Comparison of ENCODE assay signal across 23 mouse cellular contexts in genomic region chr6:143163956-143164905, GRCm38 (mm10). TPM values are rescaled to one million over a fixed set of nuclear protein-coding genes. Genes with fewer than 3 reads are reported as not detected.
DNase-seq lines count a peak whose midpoint lies in the region; ATAC-seq and TF ChIP-seq lines count a peak whose summit lies in the region.
"Had no signal": no experiment of that assay in that cellular context is flagged by ENCODE, and none has a peak within 500 bp of the region (broad histone marks: within the 10 kb centered on the region; RNA-seq: fewer than 3 reads in every experiment).

No protein-coding gene starts in this region.

- H3K36me3 ChIP-seq in ES-Bruce4 (ENCODE audit: control insufficient read depth, insufficient read depth, low read length, poor library complexity, severe bottlenecking) (peaks cover 2% of the 10 kb centered on the region), MEL (ENCODE audit: control insufficient read depth in 1 of 2, insufficient read depth in 2 of 2, low read length in 2 of 2) (peaks cover under 1 to 22% of the 10 kb centered on the region in 2 experiments; a peak in 2 of 4 replicates)
- no peaks in the 10 kb centered on the region for H3K36me3 ChIP-seq in liver, postnatal 0 days (replicated peaks; ENCODE audit: insufficient read depth, low read length)
- H3K36me3 ChIP-seq: embryonic facial prominence, embryonic 15.5 days; limb, embryonic 10.5 days; neural tube, embryonic 12.5 days; stomach, embryonic 15.5 days had no signal

- ATAC-seq in liver, postnatal 0 days: no peak
- ATAC-seq: forebrain, embryonic 16.5 days; intestine, embryonic 16.5 days had no signal

- TF ChIP-seq CTCF in ES-Bruce4 (IDR thresholded peaks at IDR 0.05; ENCODE audit: low read depth, low read length) (no peak), MEL (IDR thresholded peaks at IDR 0.05 in 2 of 3, conservative IDR thresholded peaks at IDR 0.05 in 1 of 3; ENCODE audit: control insufficient read depth in 1 of 3, insufficient read depth in 1 of 3, low read depth in 2 of 3, low read length in 3 of 3, poor library complexity in 1 of 3, severe bottlenecking in 1 of 3) (no peak)
- TF ChIP-seq CTCF in liver, postnatal 0 days (IDR thresholded peaks at IDR 0.05; ENCODE audit: low read depth): no peak

- 51% methylated on average over 15 of the region's 15 CpGs for WGBS in liver, postnatal 0 days (ENCODE audit: insufficient replicate concordance)

- H3K4me1 ChIP-seq in ES-Bruce4 (ENCODE audit: control insufficient read depth, insufficient read depth, low read length) (peaks cover 1% of the 10 kb centered on the region), MEL (ENCODE audit: control insufficient read depth in 1 of 2, insufficient read depth in 2 of 2, low read length in 2 of 2) (peaks cover 11 to 23% of the 10 kb centered on the region in 2 experiments)
- H3K4me1 ChIP-seq in liver, postnatal 0 days (ENCODE audit: insufficient read depth): peaks cover 20% of the 10 kb centered on the region

- peak overlapping the region; percentile 27; the same call in 1 of the 2 replicates for H3K4me2 ChIP-seq in liver, postnatal 0 days (ENCODE audit: low read depth, low read length)
- H3K4me2 ChIP-seq: embryonic facial prominence, embryonic 15.5 days; hindbrain, embryonic 14.5 days; neural tube, embryonic 12.5 days; stomach, embryonic 15.5 days had no signal

- no peak for TF ChIP-seq POLR2A in ES-Bruce4 (IDR thresholded peaks at IDR 0.05; ENCODE audit: insufficient read depth, low read length)
- 0 out of 4 replicates have a peak, but pooled peaks of 1 of the 2 experiments have one; percentile 37 for TF ChIP-seq POLR2A in MEL (IDR thresholded peaks at IDR 0.05; ENCODE audit: control insufficient read depth in 1 of 2, insufficient read depth in 1 of 2, low read depth in 1 of 2, low read length in 2 of 2, poor library complexity in 1 of 2)

- DNase-seq in MEL (ENCODE audit: low read depth, low spot score) (peak; percentile 83), liver (peak; percentile 16)
- DNase-seq in liver, postnatal 0 days: no peak
- DNase-seq in spleen, postnatal 14 days (ENCODE audit: low spot score in 2 of 2): no peak
- DNase-seq in urinary bladder, postnatal 4 days (ENCODE audit: low spot score in 2 of 2): no peak
- DNase-seq in ovary, postnatal 36 days (ENCODE audit: low spot score): no peak
- DNase-seq: adrenal gland, adult 2 months; cerebellum, adult 11 months; cerebellum, postnatal 10 days; embryo, embryonic 11 days; gastrocnemius, postnatal 36 days; lung, adult 18-20 months; lung, postnatal 14 days; right cerebral cortex, adult 18-20 months; thymus, adult 18-20 months had no signal

- H3K27me3 ChIP-seq in ES-Bruce4 (ENCODE audit: control insufficient read depth, insufficient read depth, low read length, poor library complexity, severe bottlenecking) (no peaks in the 10 kb centered on the region), MEL (ENCODE audit: control insufficient read depth in 1 of 2, insufficient read depth in 2 of 2, low read length in 2 of 2) (no peaks in the 10 kb centered on the region)
- H3K27me3 ChIP-seq in liver, postnatal 0 days (ENCODE audit: insufficient read depth, low read length): no peaks in the 10 kb centered on the region
- H3K27me3 ChIP-seq: embryonic facial prominence, embryonic 15.5 days; neural tube, embryonic 12.5 days; stomach, embryonic 15.5 days had no signal

- no peak for TF ChIP-seq EP300 in ES-Bruce4 (IDR thresholded peaks at IDR 0.05; ENCODE audit: insufficient read depth, low read depth, low read length)
- TF ChIP-seq EP300 in MEL (IDR thresholded peaks at IDR 0.05; ENCODE audit: low read depth in 1 of 2, low read length in 2 of 2): peak; percentile 92 to 96
- TF ChIP-seq EP300 in liver, postnatal 0 days (IDR thresholded peaks at IDR 0.05; ENCODE audit: low read depth): peak; percentile 88

- TF ChIP-seq RAD21 in MEL (IDR thresholded peaks at IDR 0.05; ENCODE audit: low read depth, low read length): no peak

- H3K9me3 ChIP-seq in ES-Bruce4 (replicated peaks; ENCODE audit: control insufficient read depth, insufficient read depth, low read length, poor library complexity, severe bottlenecking) (no peaks in the 10 kb centered on the region), MEL (replicated peaks; ENCODE audit: insufficient read depth, low read length) (no peaks in the 10 kb centered on the region)
- H3K9me3 ChIP-seq in liver, postnatal 0 days (ENCODE audit: low read length): no peaks in the 10 kb centered on the region
- H3K9me3 ChIP-seq: embryonic facial prominence, embryonic 15.5 days; limb, embryonic 10.5 days; neural tube, embryonic 12.5 days; stomach, embryonic 15.5 days had no signal

- H3K9ac ChIP-seq in ES-Bruce4 (ENCODE audit: low read depth, poor library complexity, severe bottlenecking): no peak overlapping the region
- H3K9ac ChIP-seq in MEL (ENCODE audit: control insufficient read depth, low read depth, low read length, poor library complexity, severe bottlenecking): peak overlapping the region; percentile 13
- H3K9ac ChIP-seq in liver, postnatal 0 days (replicated peaks): no peak overlapping the region; the same call in 1 of the 2 replicates
- H3K9ac ChIP-seq: embryonic facial prominence, embryonic 15.5 days; hindbrain, embryonic 14.5 days; neural tube, embryonic 12.5 days; stomach, embryonic 15.5 days had no signal

- H3K79me2 ChIP-seq in MEL (ENCODE audit: control insufficient read depth, insufficient read depth, low read length, poor library complexity): peaks cover 19% of the 10 kb centered on the region

- H3K27ac ChIP-seq in ES-Bruce4 (ENCODE audit: insufficient read depth, low read length) (peak overlapping the region; percentile 13), MEL (ENCODE audit: control insufficient read depth, low read depth, low read length) (peak overlapping the region; percentile 83)
- H3K27ac ChIP-seq in liver, postnatal 0 days (ENCODE audit: low read depth): no peak overlapping the region
- H3K27ac ChIP-seq: embryonic facial prominence, embryonic 15.5 days; hindbrain, embryonic 14.5 days; limb, embryonic 10.5 days; neural tube, embryonic 12.5 days; stomach, embryonic 15.5 days had no signal

- H3K4me3 ChIP-seq in ES-Bruce4 (ENCODE audit: low read depth, low read length) (no peak overlapping the region), MEL (ENCODE audit: control insufficient read depth in 1 of 2, insufficient read depth in 1 of 2, low read depth in 2 of 2, low read length in 2 of 2) (peak overlapping the region; percentile 5 to 41; a peak in 2 of 4 replicates)
- H3K4me3 ChIP-seq in liver, postnatal 0 days (ENCODE audit: low read depth, low read length): no peak overlapping the region
- H3K4me3 ChIP-seq: embryonic facial prominence, embryonic 15.5 days; limb, embryonic 10.5 days; neural tube, embryonic 12.5 days; stomach, embryonic 15.5 days had no signal

TF ChIP-seq in MEL, 35 proteins besides CTCF, POLR2A, EP300 and RAD21 (continues in another document):
- TF ChIP-seq E2F4 (IDR thresholded peaks at IDR 0.05; ENCODE audit: borderline replicate concordance, low read depth, low read length) (no peak; the same call in 1 of the 2 replicates), SMC3 (IDR thresholded peaks at IDR 0.05; ENCODE audit: low read depth, low read length) (no peak), MXI1 (IDR thresholded peaks at IDR 0.05; ENCODE audit: low read depth, low read length) (peak; percentile 83), ZNF384 (IDR thresholded peaks at IDR 0.05; ENCODE audit: low read depth, low read length) (peak; percentile 70; the same call in 1 of the 2 replicates), ZKSCAN1 (IDR thresholded peaks at IDR 0.05; ENCODE audit: low read depth, low read length) (no peak; the same call in 1 of the 2 replicates), ELF1 (IDR thresholded peaks at IDR 0.05; ENCODE audit: low read depth, low read length) (peak; percentile 26; the same call in 1 of the 2 replicates), USF2 (IDR thresholded peaks at IDR 0.05; ENCODE audit: borderline replicate concordance in 1 of 2, insufficient read depth in 1 of 2, low read depth in 1 of 2, low read length in 2 of 2) (peak in 1 of 2 experiments; percentile 65; a peak in 2 of 4 replicates), GABPA (IDR thresholded peaks at IDR 0.05; ENCODE audit: low read depth, low read length) (no peak), TBP (IDR thresholded peaks at IDR 0.05; ENCODE audit: low read depth, low read length) (peak; percentile 11; the same call in 1 of the 2 replicates), POLR2AphosphoS5 (IDR thresholded peaks at IDR 0.05; ENCODE audit: borderline replicate concordance, low read depth, low read length) (no peak), RCOR1 (IDR thresholded peaks at IDR 0.05; ENCODE audit: low read depth, low read length) (peak; percentile 83), JUND (IDR thresholded peaks at IDR 0.05; ENCODE audit: low read depth, low read length) (0 out of 2 replicates have a peak, but pooled peaks have one; percentile 20), MAX (IDR thresholded peaks at IDR 0.05; ENCODE audit: low read length) (peak; percentile 90), MAZ (IDR thresholded peaks at IDR 0.05; ENCODE audit: low read depth, low read length) (peak; percentile 35; the same call in 1 of the 2 replicates), MYB (IDR thresholded peaks at IDR 0.05; ENCODE audit: low read depth, low read length) (peak; percentile 91), ZMIZ1 (IDR thresholded peaks at IDR 0.05; ENCODE audit: low read depth, low read length) (no peak), HCFC1 (IDR thresholded peaks at IDR 0.05; ENCODE audit: low read depth, low read length) (peak; percentile 37; the same call in 1 of the 2 replicates), CHD2 (IDR thresholded peaks at IDR 0.05; ENCODE audit: low read length) (no peak), KAT2A (conservative IDR thresholded peaks at IDR 0.05; ENCODE audit: low read depth, low read length) (peak; percentile 42; the same call in 1 of the 2 replicates), TCF12 (IDR thresholded peaks at IDR 0.05; ENCODE audit: low read depth, low read length) (peak; percentile 91), POLR2AphosphoS2 (IDR thresholded peaks at IDR 0.05; ENCODE audit: low read length) (0 out of 2 replicates have a peak, but pooled peaks have one; percentile 38), MEF2A (IDR thresholded peaks at IDR 0.05; ENCODE audit: extremely low read depth, insufficient replicate concordance, low read depth, low read length, poor library complexity, severe bottlenecking) (peak; percentile 99), MYC (IDR thresholded peaks at IDR 0.05; ENCODE audit: low read depth, low read length) (peak; percentile 83), BHLHE40 (IDR thresholded peaks at IDR 0.05; ENCODE audit: borderline replicate concordance, low read depth, low read length) (peak; percentile 66; the same call in 1 of the 2 replicates)

RNA-seq across cellular contexts. Expression of gene Etnk1, which starts 2.8 kb away (rescaled TPM):
- 140 and 149 TPM in 2 replicates for polyA plus RNA-seq in ES-Bruce4 (2011; ENCODE audit: insufficient read depth, insufficient read length, low read depth, missing spikeins)
- 33.6 and 38.1 TPM in 2 replicates for total RNA-seq in MEL (2012; rRNA removed)
- 10 to 100 TPM; 29.9 to 37.0 TPM for polyA plus RNA-seq in MEL (2012; ENCODE audit: insufficient read depth in 1 of 2, insufficient read length in 2 of 2, low read depth in 1 of 2, low replicate concordance in 2 of 2, missing spikeins in 1 of 2)
- 6.5 and 6.9 TPM in 2 replicates for polyA plus RNA-seq in liver, postnatal 0 days (2015; fragmentation: Nextera tagmentation; extraction: Ambion mirVana)

Comparison
In these comparisons a context has a peak if more than half of its experiments do, and no peak if none do; other contexts are left out.
1. DNase-seq: peak in MEL (single experiment) and liver (single experiment); none in liver, postnatal 0 days (single experiment), spleen, postnatal 14 days (0 of 2), urinary bladder, postnatal 4 days (0 of 2) and ovary, postnatal 36 days (single experiment).
2. H3K4me3 ChIP-seq: peak in MEL (2 of 2); none in ES-Bruce4 (single experiment) and liver, postnatal 0 days (single experiment).